30 mouse cellular contexts compared by ENCODE assay signal in the genomic region with DNA sequence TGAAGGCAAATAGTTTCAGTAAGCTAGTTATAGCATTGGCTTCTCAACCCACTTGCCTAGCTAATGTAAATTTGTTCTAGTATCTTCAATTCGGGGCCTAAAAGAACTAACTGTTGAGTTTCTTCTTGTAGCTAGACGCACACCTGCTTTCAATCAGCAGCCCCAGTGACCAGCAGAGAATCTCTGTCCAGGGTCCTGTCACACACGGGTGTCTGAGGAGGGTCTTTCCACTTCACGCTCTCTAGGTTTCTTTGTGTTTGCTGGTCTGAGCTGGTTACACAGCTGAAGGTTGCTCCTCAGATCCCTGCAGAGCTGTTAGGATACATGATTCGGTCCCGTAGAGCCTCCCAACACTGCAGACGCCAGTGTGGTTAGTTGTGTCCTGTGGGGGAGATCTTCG. TPM values are rescaled to one million over a fixed set of nuclear protein-coding genes. Genes with fewer than 3 reads are reported as not detected.
A peak's percentile ranks its signal among the peaks of the same experiment; 100 is the strongest.
DNase-seq lines count a peak whose midpoint lies in the region; ATAC-seq lines count a peak whose summit lies in the region.
"Had no signal": no experiment of that assay in that cellular context is flagged by ENCODE, and none has a peak within 500 bp of the region (broad histone marks: within the 10 kb centered on the region; RNA-seq: fewer than 3 reads in every experiment).

No protein-coding gene starts in this region.

- no peaks in the 10 kb centered on the region for H3K9me3 ChIP-seq in neural tube, embryonic 11.5 days (ENCODE audit: control insufficient read depth, low read length)
- H3K9me3 ChIP-seq in neural tube, embryonic 15.5 days (replicated peaks) = no peaks in the 10 kb centered on the region
- no peaks in the 10 kb centered on the region for H3K9me3 ChIP-seq in limb, embryonic 10.5 days (replicated peaks)
- H3K9me3 ChIP-seq: embryonic facial prominence, embryonic 12.5 days; forebrain, embryonic 10.5 days; heart, embryonic 13.5 days; limb, embryonic 13.5 days; liver, embryonic 12.5 days had no signal

- peaks cover under 1% of the 10 kb centered on the region; the same call in 1 of the 2 replicates for H3K4me1 ChIP-seq in neural tube, embryonic 11.5 days (ENCODE audit: control insufficient read depth, insufficient read depth, low read length)
- peaks cover 5% of the 10 kb centered on the region for H3K4me1 ChIP-seq in neural tube, embryonic 15.5 days
- H3K4me1 ChIP-seq in limb, embryonic 10.5 days = peaks cover 5% of the 10 kb centered on the region

- H3K27me3 ChIP-seq in neural tube, embryonic 11.5 days (ENCODE audit: control insufficient read depth, insufficient read depth, low read length) = peaks cover 11% of the 10 kb centered on the region
- peaks cover 24% of the 10 kb centered on the region for H3K27me3 ChIP-seq in neural tube, embryonic 15.5 days (replicated peaks)
- H3K27me3 ChIP-seq in limb, embryonic 10.5 days (ENCODE audit: low read depth, poor library complexity, severe bottlenecking) = peaks cover 23% of the 10 kb centered on the region

- H3K4me3 ChIP-seq in neural tube, embryonic 11.5 days (ENCODE audit: low read depth, low read length) = no peak overlapping the region
- H3K4me3 ChIP-seq in neural tube, embryonic 15.5 days (replicated peaks) = no peak overlapping the region
- no peak overlapping the region for H3K4me3 ChIP-seq in limb, embryonic 10.5 days
- H3K4me3 ChIP-seq: embryonic facial prominence, embryonic 12.5 days; forebrain, embryonic 10.5 days; heart, embryonic 13.5 days; limb, embryonic 13.5 days; liver, embryonic 12.5 days; myocyte had no signal

- no peak overlapping the region for H3K27ac ChIP-seq in neural tube, embryonic 11.5 days (ENCODE audit: low read depth, low read length)
- no peak overlapping the region for H3K27ac ChIP-seq in neural tube, embryonic 15.5 days (replicated peaks)
- no peak overlapping the region for H3K27ac ChIP-seq in limb, embryonic 10.5 days
- H3K27ac ChIP-seq: embryonic facial prominence, embryonic 12.5 days; forebrain, embryonic 10.5 days; heart, embryonic 13.5 days; hindbrain, embryonic 14.5 days; limb, embryonic 13.5 days; liver, embryonic 12.5 days had no signal

- peak; percentile 22 for DNase-seq in neural tube, embryonic 11.5 days (ENCODE audit: low spot score)
- peak; percentile 48 for DNase-seq in embryo, embryonic 10.5 days (ENCODE audit: low spot score)
- peak; percentile 49 for DNase-seq in limb, embryonic 10.5 days (ENCODE audit: low spot score)
- DNase-seq in gastrocnemius, postnatal 10 days = no peak
- DNase-seq in adrenal gland, postnatal 14 days = no peak
- DNase-seq: adrenal gland, adult 2 months; B cell, adult 2 months; cerebellum, adult 9-10 months; cerebellum, postnatal 36 days; forebrain, postnatal 0 days; heart, postnatal 10 days; kidney, adult 9 months; layer of hippocampus, adult 9-11 months; liver, postnatal 0 days; lung, postnatal 36 days; retina, postnatal 1 day; right cerebral cortex, postnatal 14 days; thymus, postnatal 4 days had no signal

- no peaks in the 10 kb centered on the region for H3K36me3 ChIP-seq in neural tube, embryonic 11.5 days (ENCODE audit: control insufficient read depth, insufficient read depth, low read length)
- H3K36me3 ChIP-seq in neural tube, embryonic 15.5 days = no peaks in the 10 kb centered on the region
- H3K36me3 ChIP-seq in limb, embryonic 10.5 days = no peaks in the 10 kb centered on the region
- H3K36me3 ChIP-seq: embryonic facial prominence, embryonic 12.5 days; forebrain, embryonic 10.5 days; heart, embryonic 13.5 days; limb, embryonic 13.5 days; liver, embryonic 12.5 days had no signal

- WGBS in neural tube, embryonic 11.5 days = 68% methylated on average over 8 of the region's 8 CpGs
- 79% methylated on average over 8 of the region's 8 CpGs for WGBS in neural tube, embryonic 15.5 days
- WGBS in limb, embryonic 10.5 days = 67% methylated on average over 8 of the region's 8 CpGs

- ATAC-seq in neural tube, embryonic 11.5 days (ENCODE audit: insufficient read depth, low FRiP score, low TSS enrichment) = no peak
- ATAC-seq in neural tube, embryonic 15.5 days (ENCODE audit: low FRiP score) = no peak
- ATAC-seq: forebrain, postnatal 0 days; intestine, postnatal 0 days; liver, embryonic 12.5 days; liver, postnatal 0 days had no signal

- H3K4me2 ChIP-seq in neural tube, embryonic 11.5 days (ENCODE audit: low read depth) = no peak overlapping the region
- no peak overlapping the region for H3K4me2 ChIP-seq in neural tube, embryonic 15.5 days
- H3K4me2 ChIP-seq: embryonic facial prominence, embryonic 12.5 days; heart, embryonic 13.5 days; hindbrain, embryonic 14.5 days; limb, embryonic 13.5 days; liver, embryonic 12.5 days; midbrain, embryonic 11.5 days had no signal

- H3K9ac ChIP-seq in neural tube, embryonic 11.5 days (ENCODE audit: low read length) = no peak overlapping the region
- no peak overlapping the region for H3K9ac ChIP-seq in neural tube, embryonic 15.5 days (replicated peaks)
- H3K9ac ChIP-seq: embryonic facial prominence, embryonic 12.5 days; forebrain, postnatal 0 days; heart, embryonic 13.5 days; hindbrain, embryonic 14.5 days; limb, embryonic 13.5 days; liver, embryonic 12.5 days; liver, postnatal 0 days had no signal

RNA-seq across cellular contexts. Expression of a gene that starts 4.7 kb away (rescaled TPM):
- 0.15 and 0.30 TPM in 2 replicates for polyA plus RNA-seq in neural tube, embryonic 11.5 days (2014; fragmentation: Nextera tagmentation; extraction: Ambion mirVana)
- polyA plus RNA-seq in neural tube, embryonic 15.5 days (2015; fragmentation: Nextera tagmentation; extraction: Ambion mirVana) = 0.60 and 0.64 TPM in 2 replicates
- polyA plus RNA-seq in limb, embryonic 10.5 days (2016; fragmentation: Nextera tagmentation; extraction: Ambion mirVana) = 0.33 and 0.36 TPM in 2 replicates
- total RNA-seq in gastrocnemius, postnatal 10 days (2021) = under 1 TPM; 0.70 to 0.99 TPM
- total RNA-seq in adrenal gland, postnatal 14 days (2021) = 0.44 and 0.71 TPM in 2 replicates
- total RNA-seq: gastrocnemius, adult 8-10 months; megakaryocyte, adult 5-6 weeks had no signal

Comparison
In these comparisons a context has a peak if more than half of its experiments do, and no peak if none do; other contexts are left out.
1. DNase-seq: peak in neural tube, embryonic 11.5 days (single experiment), embryo, embryonic 10.5 days (single experiment) and limb, embryonic 10.5 days (single experiment); none in gastrocnemius, postnatal 10 days (single experiment) and adrenal gland, postnatal 14 days (single experiment).